24 mouse cellular contexts compared by ENCODE assay signal in genomic region chr6:42671767-42672166, GRCm38 (mm10). TPM values are rescaled to one million over a fixed set of nuclear protein-coding genes. Genes with fewer than 3 reads are reported as not detected.
"Had no signal": no experiment of that assay in that cellular context is flagged by ENCODE, and none has a peak within 500 bp of the region (broad histone marks: within the 10 kb centered on the region; RNA-seq: fewer than 3 reads in every experiment).

No protein-coding gene starts in this region.

- ATAC-seq: liver, postnatal 0 days; lung, postnatal 0 days; midbrain, embryonic 16.5 days had no signal

- H3K4me3 ChIP-seq: liver, embryonic 15.5 days; lung, embryonic 15.5 days; megakaryocyte, embryonic 14.5 days; midbrain, embryonic 12.5 days; myocyte; neural tube, embryonic 13.5 days; neural tube, embryonic 15.5 days; stomach, embryonic 15.5 days had no signal

- H3K4me2 ChIP-seq: liver, embryonic 15.5 days; lung, embryonic 15.5 days; midbrain, embryonic 12.5 days; neural tube, embryonic 13.5 days; neural tube, embryonic 15.5 days; stomach, embryonic 15.5 days had no signal

- H3K27me3 ChIP-seq: liver, embryonic 15.5 days; lung, embryonic 15.5 days; megakaryocyte, embryonic 14.5 days; midbrain, embryonic 12.5 days; neural tube, embryonic 13.5 days; neural tube, embryonic 15.5 days; stomach, embryonic 15.5 days had no signal

- H3K27ac ChIP-seq: liver, embryonic 15.5 days; lung, embryonic 15.5 days; macrophage; midbrain, embryonic 12.5 days; neural tube, embryonic 13.5 days; neural tube, embryonic 15.5 days; stomach, embryonic 15.5 days had no signal

- H3K9ac ChIP-seq: liver, embryonic 15.5 days; liver, postnatal 0 days; lung, embryonic 15.5 days; midbrain, embryonic 12.5 days; neural tube, embryonic 13.5 days; neural tube, embryonic 15.5 days; stomach, embryonic 15.5 days had no signal

- H3K4me1 ChIP-seq: liver, embryonic 15.5 days; lung, embryonic 15.5 days; megakaryocyte, embryonic 14.5 days; midbrain, embryonic 12.5 days; neural tube, embryonic 13.5 days; neural tube, embryonic 15.5 days; stomach, embryonic 15.5 days had no signal

- DNase-seq: liver, postnatal 0 days; lung, adult 2 months; lung, postnatal 14 days; lung, postnatal 36 days; midbrain, embryonic 14.5 days; retina, postnatal 1 day; right cerebral cortex, adult 18-20 months; right cerebral cortex, postnatal 25 days; right cerebral cortex, postnatal 4 days; spleen, adult 18-20 months; thymus, adult 2 months; thymus, postnatal 25 days; thymus, postnatal 4 days had no signal

- H3K9me3 ChIP-seq: liver, embryonic 15.5 days; lung, embryonic 15.5 days; midbrain, embryonic 12.5 days; neural tube, embryonic 13.5 days; neural tube, embryonic 15.5 days; stomach, embryonic 15.5 days had no signal

- H3K36me3 ChIP-seq: liver, embryonic 15.5 days had no signal

RNA-seq across cellular contexts. Expression of gene Tcaf2, which starts 26.7 kb away (rescaled TPM):
- polyA plus RNA-seq: macrophage had no signal
